In genomic region chr7:25780753-25781152, GRCm38 (mm10) we compare ENCODE assay signal across 9 mouse cellular contexts. TPM values are rescaled to one million over a fixed set of nuclear protein-coding genes. Genes with fewer than 3 reads are reported as not detected.
A peak's percentile ranks its signal among the peaks of the same experiment; 100 is the strongest.
DNase-seq lines count a peak whose midpoint lies in the region; ATAC-seq and TF ChIP-seq lines count a peak whose summit lies in the region.
"Had no signal": no experiment of that assay in that cellular context is flagged by ENCODE, and none has a peak within 500 bp of the region (broad histone marks: within the 10 kb centered on the region; RNA-seq: fewer than 3 reads in every experiment).

No protein-coding gene starts in this region.

- no peaks in the 10 kb centered on the region for H3K36me3 ChIP-seq in forebrain, embryonic 14.5 days (ENCODE audit: control insufficient read depth, insufficient read depth, low read length)
- H3K36me3 ChIP-seq in forebrain, embryonic 10.5 days (replicated peaks), result peaks cover 30% of the 10 kb centered on the region
- H3K36me3 ChIP-seq in kidney, postnatal 0 days (ENCODE audit: insufficient read depth, low read length), result peaks cover 14% of the 10 kb centered on the region
- peaks cover 67% of the 10 kb centered on the region for H3K36me3 ChIP-seq in limb, embryonic 13.5 days
- H3K36me3 ChIP-seq: liver, embryonic 15.5 days had no signal

- H3K4me2 ChIP-seq in forebrain, embryonic 14.5 days (ENCODE audit: low read length), result no peak overlapping the region
- H3K4me2 ChIP-seq in kidney, postnatal 0 days (ENCODE audit: low read length), result peak overlapping the region; percentile 70; the same call in 1 of the 2 replicates
- no peak overlapping the region for H3K4me2 ChIP-seq in limb, embryonic 13.5 days (replicated peaks)

- ATAC-seq in forebrain, embryonic 14.5 days, result no peak
- ATAC-seq in kidney, postnatal 0 days (replicated peaks; ENCODE audit: low FRiP score, low read depth), result no peak
- no peak for ATAC-seq in limb, embryonic 13.5 days (ENCODE audit: low FRiP score, low read depth)
- ATAC-seq in frontal cortex, adult (ENCODE audit: low TSS enrichment), result no peak

- H3K9me3 ChIP-seq in forebrain, embryonic 14.5 days (replicated peaks; ENCODE audit: control insufficient read depth, low read length), result no peaks in the 10 kb centered on the region
- H3K9me3 ChIP-seq in forebrain, embryonic 10.5 days, result no peaks in the 10 kb centered on the region
- no peaks in the 10 kb centered on the region for H3K9me3 ChIP-seq in kidney, postnatal 0 days (replicated peaks; ENCODE audit: low read length)
- H3K9me3 ChIP-seq in limb, embryonic 13.5 days, result no peaks in the 10 kb centered on the region
- H3K9me3 ChIP-seq: liver, embryonic 15.5 days had no signal

- peak overlapping the region; percentile 59 for H3K27ac ChIP-seq in forebrain, embryonic 14.5 days (ENCODE audit: low read depth, low read length)
- no peak overlapping the region for H3K27ac ChIP-seq in forebrain, embryonic 10.5 days
- H3K27ac ChIP-seq in kidney, postnatal 0 days, result peak overlapping the region; percentile 80
- H3K27ac ChIP-seq in limb, embryonic 13.5 days, result peak overlapping the region; percentile 81; the same call in 1 of the 2 replicates
- H3K27ac ChIP-seq: liver, embryonic 15.5 days had no signal

- no peak for TF ChIP-seq CTCF in kidney, postnatal 0 days (IDR thresholded peaks at IDR 0.05; ENCODE audit: low read depth)
- TF ChIP-seq CTCF in brain, embryonic 14.5 days (IDR thresholded peaks at IDR 0.05; ENCODE audit: borderline replicate concordance, extremely low read depth, insufficient read depth, insufficient read length), result no peak

- no peak for DNase-seq in forebrain, embryonic 14.5 days (ENCODE audit: low spot score)
- DNase-seq in forebrain, embryonic 10.5 days (ENCODE audit: extremely low spot score, low spot score), result no peak
- DNase-seq in kidney, postnatal 0 days (ENCODE audit: low spot score), result no peak
- no peak for DNase-seq in kidney, adult 8-10 months
- DNase-seq in brain, embryonic 14.5 days (ENCODE audit: low read depth), result peak; percentile 11
- no peak for DNase-seq in right cerebral cortex, postnatal 36 days (ENCODE audit: low spot score in 2 of 2)

- TF ChIP-seq POLR2A in brain, embryonic 14.5 days (IDR thresholded peaks at IDR 0.05; ENCODE audit: borderline replicate concordance, extremely low read depth, insufficient read depth, insufficient read length, poor library complexity, severe bottlenecking), result no peak

- H3K9ac ChIP-seq in forebrain, embryonic 14.5 days (ENCODE audit: low read length), result no peak overlapping the region; the same call in 1 of the 2 replicates
- no peak overlapping the region for H3K9ac ChIP-seq in kidney, postnatal 0 days (ENCODE audit: low read depth, low read length)
- H3K9ac ChIP-seq in limb, embryonic 13.5 days, result no peak overlapping the region
- H3K9ac ChIP-seq: liver, embryonic 15.5 days had no signal

- WGBS in forebrain, embryonic 14.5 days, result 50% methylated on average over 4 of the region's 4 CpGs
- WGBS in forebrain, embryonic 10.5 days, result 68% methylated on average over 4 of the region's 4 CpGs
- 59% methylated on average over 4 of the region's 4 CpGs for WGBS in kidney, postnatal 0 days
- WGBS in limb, embryonic 13.5 days, result 57% methylated on average over 4 of the region's 4 CpGs

- no peak overlapping the region for H3K4me3 ChIP-seq in forebrain, embryonic 14.5 days (ENCODE audit: low read depth, low read length)
- H3K4me3 ChIP-seq in forebrain, embryonic 10.5 days, result no peak overlapping the region
- H3K4me3 ChIP-seq in kidney, postnatal 0 days (replicated peaks; ENCODE audit: low read depth, low read length), result no peak overlapping the region
- H3K4me3 ChIP-seq in limb, embryonic 13.5 days, result no peak overlapping the region

- peaks cover 5% of the 10 kb centered on the region for H3K4me1 ChIP-seq in forebrain, embryonic 14.5 days (ENCODE audit: control insufficient read depth, insufficient read depth, low read length)
- peaks cover 30% of the 10 kb centered on the region for H3K4me1 ChIP-seq in forebrain, embryonic 10.5 days
- peaks cover 19% of the 10 kb centered on the region for H3K4me1 ChIP-seq in kidney, postnatal 0 days (replicated peaks; ENCODE audit: insufficient read depth, low read length)
- H3K4me1 ChIP-seq in limb, embryonic 13.5 days, result peaks cover 29% of the 10 kb centered on the region

- no peaks in the 10 kb centered on the region for H3K27me3 ChIP-seq in forebrain, embryonic 14.5 days (replicated peaks; ENCODE audit: control insufficient read depth, insufficient read depth, low read length)
- 0 out of 2 replicates have a peak, but pooled peaks cover 5% of the 10 kb centered on the region for H3K27me3 ChIP-seq in forebrain, embryonic 10.5 days (ENCODE audit: poor library complexity, severe bottlenecking)
- H3K27me3 ChIP-seq in kidney, postnatal 0 days (ENCODE audit: insufficient read depth, low read length), result no peaks in the 10 kb centered on the region
- no peaks in the 10 kb centered on the region for H3K27me3 ChIP-seq in limb, embryonic 13.5 days
- H3K27me3 ChIP-seq: liver, embryonic 15.5 days had no signal

RNA-seq across cellular contexts. Expression of gene Axl, which starts 7.8 kb away (rescaled TPM):
- polyA plus RNA-seq in forebrain, embryonic 14.5 days (2014; fragmentation: Nextera tagmentation; extraction: Ambion mirVana), result 15.8 and 16.7 TPM in 2 replicates
- polyA plus RNA-seq in forebrain, embryonic 10.5 days (2016; fragmentation: Nextera tagmentation; extraction: Ambion mirVana), result 19.3 and 19.5 TPM in 2 replicates
- 95.7 and 110 TPM in 2 replicates for polyA plus RNA-seq in kidney, postnatal 0 days (2015; fragmentation: Nextera tagmentation; extraction: Ambion mirVana)
- 14.3 and 18.8 TPM in 2 replicates for polyA plus RNA-seq in brain, embryonic 14.5 days (2012; rRNA removed)
- 84.1 and 103 TPM in 2 replicates for polyA plus RNA-seq in limb, embryonic 13.5 days (2015; fragmentation: Nextera tagmentation; extraction: Ambion mirVana)

RNA-seq across cellular contexts. Expression of gene Hnrnpul1, which starts 26.2 kb away (rescaled TPM):
- 53.6 and 61.2 TPM in 2 replicates for polyA plus RNA-seq in forebrain, embryonic 14.5 days (2014; fragmentation: Nextera tagmentation; extraction: Ambion mirVana)
- polyA plus RNA-seq in forebrain, embryonic 10.5 days (2016; fragmentation: Nextera tagmentation; extraction: Ambion mirVana), result 59.2 and 60.5 TPM in 2 replicates
- polyA plus RNA-seq in kidney, postnatal 0 days (2015; fragmentation: Nextera tagmentation; extraction: Ambion mirVana), result 50.0 and 56.0 TPM in 2 replicates
- polyA plus RNA-seq in brain, embryonic 14.5 days (2012; rRNA removed), result 34.7 and 70.2 TPM in 2 replicates
- 62.6 and 63.5 TPM in 2 replicates for polyA plus RNA-seq in limb, embryonic 13.5 days (2015; fragmentation: Nextera tagmentation; extraction: Ambion mirVana)

RNA-seq across cellular contexts. Expression of gene Cyp2s1, which starts 36.0 kb away (rescaled TPM):
- polyA plus RNA-seq in forebrain, embryonic 14.5 days (2014; fragmentation: Nextera tagmentation; extraction: Ambion mirVana), result 0.95 and 1.1 TPM in 2 replicates
- polyA plus RNA-seq in forebrain, embryonic 10.5 days (2016; fragmentation: Nextera tagmentation; extraction: Ambion mirVana), result 0.17 and 0.28 TPM in 2 replicates
- 25.4 and 26.7 TPM in 2 replicates for polyA plus RNA-seq in kidney, postnatal 0 days (2015; fragmentation: Nextera tagmentation; extraction: Ambion mirVana)
- 1.7 and 2.0 TPM in 2 replicates for polyA plus RNA-seq in brain, embryonic 14.5 days (2012; rRNA removed)
- polyA plus RNA-seq in limb, embryonic 13.5 days (2015; fragmentation: Nextera tagmentation; extraction: Ambion mirVana), result 1.8 and 2.2 TPM in 2 replicates
